Mouse (Mus musculus): Measurements from ENCODE around the gene Slc22a3.

GRCm38 (mm10) chr17:12508376-12508775 lies 872 bp upstream of the Slc22a3 start:
- TF ChIP-seq CTCF (IDR thresholded peaks at IDR 0.05; ENCODE audit: low read depth) (no peak), EP300 (optimal IDR thresholded peaks at IDR 0.05) (no peak)

All from stomach, postnatal 0 days (tissue).